Mouse (Mus musculus) C2C12 (cell line): Measurements from ENCODE around the gene Dmrt1.

ENCODE experiments used
- CTCF ChIP-seq: IDR thresholded peaks from one replicate; pipeline ENCODE4 v1.5.1; 2011; ENCODE audit not compliant: control insufficient read depth, insufficient read depth, insufficient read length
- MAX ChIP-seq: IDR thresholded peaks from one replicate; pipeline ENCODE4 v1.6.1; 2011; ENCODE audit warnings: mild to moderate bottlenecking, control low read depth
- MYOG ChIP-seq: IDR thresholded peaks from one replicate; pipeline ENCODE4 v1.6.1; 2011; ENCODE audit not compliant: control insufficient read depth, insufficient read length; ENCODE audit errors: extremely low read depth
- USF1 ChIP-seq: IDR thresholded peaks from one replicate; pipeline ENCODE4 v1.6.1; 2011; ENCODE audit warnings: low read depth, mild to moderate bottlenecking, control low read depth, moderate library complexity

GRCm38 (mm10) chr19:25461553-25462320 is 43.7 kb upstream of the Dmrt1 start:
- peak; percentile 51 for TF ChIP-seq MAX
- no peak for TF ChIP-seq USF1
- no peak for TF ChIP-seq CTCF
- TF ChIP-seq MYOG, result no peak
